Mouse (Mus musculus) bone marrow macrophage, adult 2 months (primary cell): ENCODE measurements at regions not wholly inside any gene's neighbourhood (a gene's known extent, or its start where the extent isn't known, plus 50 kb on each side); places are given as distances from the start of the nearest gene placed in this dataset.

ENCODE experiments used
- CTCF ChIP-seq: IDR thresholded peaks from 2 replicates; pipeline ENCODE4 v1.5.1; 2012; ENCODE audit warnings: low read depth, mild to moderate bottlenecking, low read length, moderate library complexity
- POLR2A ChIP-seq: IDR thresholded peaks from 2 replicates; pipeline ENCODE4 v1.6.1; 2012; ENCODE audit warnings: mild to moderate bottlenecking, low read depth, low read length, borderline replicate concordance

GRCm38 (mm10) chr14:120804183-120804848 lies 106.7 kb upstream of the Ipo5 start:
- TF ChIP-seq CTCF (no peak), POLR2A (no peak)
